Mouse (Mus musculus): ENCODE data around the gene Acot11. TPM values are rescaled to one million over a fixed set of nuclear protein-coding genes. Genes with fewer than 3 reads are reported as not detected.

The Acot11 gene
- total RNA-seq, 2 experiments from 2014 or later, result 19.4 to 21.1 TPM

DNA sequence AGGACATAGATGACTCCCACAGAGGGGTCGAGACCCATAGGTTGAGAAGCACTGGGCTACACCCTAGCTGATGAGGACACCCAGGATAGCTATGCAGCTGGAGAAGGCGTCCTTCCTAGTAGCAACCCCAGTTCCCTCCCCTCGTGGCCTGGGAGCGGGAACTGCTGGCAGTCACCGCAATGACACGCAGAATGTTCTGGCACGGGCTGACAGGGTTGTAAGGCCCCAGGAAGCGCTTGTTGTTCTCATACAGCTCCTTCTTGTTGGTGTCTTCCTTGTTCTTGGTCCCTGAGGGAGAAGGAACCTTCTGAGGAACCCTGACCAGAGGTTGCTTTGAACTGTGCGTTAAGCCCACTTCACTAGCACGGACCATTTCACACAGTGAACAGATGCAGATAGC, 100.8 kb downstream of the Acot11 start:
- DNase-seq (ENCODE audit: low spot score in 2 of 2), result peak; percentile 14 to 27

DNA sequence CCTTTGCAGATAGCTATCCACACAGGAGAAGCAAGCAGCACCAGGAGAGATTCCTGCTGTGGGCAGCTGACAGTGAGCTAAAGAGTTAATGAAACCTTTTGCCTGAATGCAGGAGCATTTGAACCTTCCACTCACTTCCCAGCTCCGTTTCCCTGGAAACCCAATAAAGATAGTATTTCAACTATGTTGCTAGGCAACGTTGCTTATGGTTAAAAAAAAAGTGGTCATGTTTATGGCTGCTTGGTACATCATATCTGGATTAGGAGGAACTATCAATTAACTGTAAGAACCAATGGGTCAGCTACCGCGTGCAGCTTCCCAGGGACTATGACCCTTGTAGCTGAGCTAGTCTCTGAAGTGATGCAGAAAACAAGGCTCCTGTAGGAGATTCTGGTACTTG, 104.0 kb downstream of the Acot11 start:
- no peak for DNase-seq (ENCODE audit: low spot score in 2 of 2)

DNA sequence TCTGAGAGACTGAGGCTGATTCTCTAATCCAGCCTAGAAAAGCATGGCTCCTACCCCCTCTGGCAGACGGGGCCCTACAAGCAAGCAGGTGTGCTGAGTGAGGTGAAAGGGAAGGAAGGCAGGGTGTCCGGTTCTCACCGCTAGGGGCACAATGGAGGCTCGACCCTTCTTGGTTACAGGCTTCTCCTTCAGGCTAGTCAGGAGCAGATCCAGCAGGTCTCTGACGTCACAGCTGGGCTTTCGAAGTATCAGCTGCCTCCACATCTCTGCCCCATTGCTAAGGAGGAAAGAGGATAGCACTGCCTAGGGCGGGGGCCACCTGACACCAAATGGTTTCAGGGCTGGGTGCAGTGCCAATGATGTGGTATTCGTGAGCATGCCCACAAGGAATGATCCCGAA, 104.8 kb downstream of the Acot11 start:
- peak in 1 of 2 experiments; percentile 14 for DNase-seq (ENCODE audit: low spot score in 2 of 2)

Other genes starting within 250 kb of the Acot11 start
- gene Dhcr24, start 244.0 kb downstream of the Acot11 start, total RNA-seq (2021), result 10 to 100 TPM; 94.3 to 97.7 TPM
- gene Lexm, start 187.8 kb downstream of the Acot11 start, total RNA-seq (2021), result under 1 TPM in 1 of 2 experiments, not detected in 1; 0.30 TPM
- gene Ttc22, start 182.6 kb downstream of the Acot11 start, total RNA-seq (2021), result 1 to 10 TPM in 1 of 2 experiments, under 1 TPM in 1; 0.87 to 1.9 TPM
- gene Pars2, start 153.9 kb downstream of the Acot11 start, total RNA-seq (2021), result 1 to 10 TPM; 8.3 to 8.6 TPM
- 10 to 100 TPM; 44.5 to 52.2 TPM for gene Ttc4, start 126.1 kb downstream of the Acot11 start, total RNA-seq (2021)
- 1 to 10 TPM; 1.9 to 3.5 TPM for gene Mroh7, start 74.1 kb downstream of the Acot11 start, total RNA-seq (2021)
- not detected for gene Fam151a, start 71.1 kb downstream of the Acot11 start, total RNA-seq (2021)
- 100 to 1,000 TPM in 1 of 2 experiments, 10 to 100 TPM in 1; 89.5 to 106 TPM for gene Ssbp3, start 105.7 kb upstream of the Acot11 start, total RNA-seq (2021)

Measured in layer of hippocampus, postnatal 10 days (tissue).